Mouse (Mus musculus) stomach, postnatal 0 days (tissue): ENCODE results near the gene Hpdl.

Source experiments
- CTCF ChIP-seq: IDR thresholded peaks from 2 replicates; pipeline ENCODE4 v1.5.1; 2016; ENCODE audit warnings: antibody characterized with exemption, low read depth, mild to moderate bottlenecking, moderate library complexity
- EP300 ChIP-seq: optimal IDR thresholded peaks from 2 replicates; pipeline ENCODE3; 2016; ENCODE audit warnings: antibody characterized with exemption

- TF ChIP-seq CTCF (no peak), EP300 (no peak)
Observed at GRCm38 (mm10) chr4:116830070-116830368, 8.5 kb upstream of the Hpdl start.
